Mouse (Mus musculus): ENCODE results near the gene Gtf3c1. TPM values are rescaled to one million over a fixed set of nuclear protein-coding genes. Genes with fewer than 3 reads are reported as not detected.

The Gtf3c1 gene
- polyA plus RNA-seq, 1 experiment, result 92.7 TPM

DNA sequence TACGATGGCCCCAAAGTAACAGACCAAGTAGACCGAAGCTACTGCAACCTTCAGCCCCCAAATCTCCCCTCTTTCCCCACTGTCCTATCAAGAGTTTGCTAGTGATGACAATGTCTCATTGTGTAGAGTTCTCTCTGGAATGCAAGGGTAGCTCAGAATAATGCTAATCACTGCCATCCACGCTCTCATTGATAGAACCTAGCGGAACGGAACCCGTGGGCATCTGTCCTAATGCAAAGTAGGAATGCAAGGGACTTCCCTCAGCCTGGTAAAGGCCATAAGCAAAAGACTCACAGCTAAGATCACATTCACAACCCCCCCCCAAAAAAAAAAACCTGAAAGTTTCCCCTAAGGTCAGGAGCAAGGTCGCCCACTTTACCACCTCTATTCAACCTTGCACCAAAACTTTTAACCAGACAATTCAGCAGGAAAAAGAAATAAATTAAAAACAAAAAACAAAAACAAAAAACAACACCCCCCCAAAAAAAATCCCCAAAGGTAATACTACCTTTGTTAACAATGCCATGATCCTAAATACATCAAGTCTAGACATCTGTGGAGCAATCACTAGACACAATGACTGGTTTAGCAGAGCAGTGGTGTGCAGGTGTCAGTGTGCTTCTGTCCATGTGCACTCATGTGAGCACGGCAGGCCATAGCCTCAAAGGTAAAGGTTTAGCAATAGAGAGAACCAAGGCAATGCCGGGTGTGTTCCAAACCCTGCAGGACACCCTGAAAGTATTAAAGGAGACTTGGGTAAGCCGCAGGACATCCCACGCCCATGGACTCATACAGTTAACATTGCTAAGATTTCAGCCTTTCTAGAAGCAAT lies 109.8 kb downstream of the Gtf3c1 start:
- no peak for TF ChIP-seq CTCF (IDR thresholded peaks at IDR 0.05; ENCODE audit: low read depth, low read length)
- TF ChIP-seq EP300 (IDR thresholded peaks at IDR 0.05; ENCODE audit: insufficient read depth, low read depth, low read length), result no peak
- no peak for TF ChIP-seq POLR2A (IDR thresholded peaks at IDR 0.05; ENCODE audit: insufficient read depth, low read length)
- H3K4me1 ChIP-seq (ENCODE audit: control insufficient read depth, insufficient read depth, low read length), result no peaks in the 10 kb centered on the region
- H3K27me3 ChIP-seq (ENCODE audit: control insufficient read depth, insufficient read depth, low read length, poor library complexity, severe bottlenecking), result no peaks in the 10 kb centered on the region
- no peaks in the 10 kb centered on the region for H3K36me3 ChIP-seq (ENCODE audit: control insufficient read depth, insufficient read depth, low read length, poor library complexity, severe bottlenecking)
- H3K4me3 ChIP-seq (ENCODE audit: low read depth, low read length), result no peak overlapping the region
- H3K27ac ChIP-seq (ENCODE audit: insufficient read depth, low read length), result no peak overlapping the region
- no peak overlapping the region for H3K9ac ChIP-seq (ENCODE audit: low read depth, poor library complexity, severe bottlenecking)
- H3K9me3 ChIP-seq (replicated peaks; ENCODE audit: control insufficient read depth, insufficient read depth, low read length, poor library complexity, severe bottlenecking), result no peaks in the 10 kb centered on the region

DNA sequence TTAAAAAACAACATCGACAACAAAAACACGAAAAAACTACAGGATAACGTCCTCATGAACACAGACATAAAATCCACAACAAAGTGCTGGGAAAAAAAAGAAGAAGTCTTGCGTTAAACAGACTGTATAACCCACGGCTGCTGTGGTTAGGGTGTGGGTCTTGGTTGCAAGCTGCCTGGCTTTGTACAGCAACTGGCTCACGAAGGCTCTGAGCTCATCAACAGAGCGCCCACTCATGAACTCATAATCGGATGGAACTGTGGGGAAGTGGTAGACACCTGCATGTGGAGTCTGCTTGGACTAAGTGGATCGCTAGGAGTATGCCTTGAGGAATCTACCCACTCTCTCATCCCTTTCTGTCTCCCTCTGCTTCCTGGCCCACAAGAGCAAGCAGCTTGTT lies 110.5 kb downstream of the Gtf3c1 start:
- Histone ChIP-seq H3K27ac (ENCODE audit: insufficient read depth, low read length) (no peak overlapping the region), H3K9me3 (replicated peaks; ENCODE audit: control insufficient read depth, insufficient read depth, low read length, poor library complexity, severe bottlenecking) (no peaks in the 10 kb centered on the region), H3K4me3 (ENCODE audit: low read depth, low read length) (no peak overlapping the region), H3K4me1 (ENCODE audit: control insufficient read depth, insufficient read depth, low read length) (no peaks in the 10 kb centered on the region), H3K36me3 (ENCODE audit: control insufficient read depth, insufficient read depth, low read length, poor library complexity, severe bottlenecking) (no peaks in the 10 kb centered on the region), H3K27me3 (ENCODE audit: control insufficient read depth, insufficient read depth, low read length, poor library complexity, severe bottlenecking) (no peaks in the 10 kb centered on the region), H3K9ac (ENCODE audit: low read depth, poor library complexity, severe bottlenecking) (no peak overlapping the region)
- TF ChIP-seq EP300 (IDR thresholded peaks at IDR 0.05; ENCODE audit: insufficient read depth, low read depth, low read length), result no peak
- no peak for TF ChIP-seq CTCF (IDR thresholded peaks at IDR 0.05; ENCODE audit: low read depth, low read length)
- TF ChIP-seq POLR2A (IDR thresholded peaks at IDR 0.05; ENCODE audit: insufficient read depth, low read length), result no peak

DNA sequence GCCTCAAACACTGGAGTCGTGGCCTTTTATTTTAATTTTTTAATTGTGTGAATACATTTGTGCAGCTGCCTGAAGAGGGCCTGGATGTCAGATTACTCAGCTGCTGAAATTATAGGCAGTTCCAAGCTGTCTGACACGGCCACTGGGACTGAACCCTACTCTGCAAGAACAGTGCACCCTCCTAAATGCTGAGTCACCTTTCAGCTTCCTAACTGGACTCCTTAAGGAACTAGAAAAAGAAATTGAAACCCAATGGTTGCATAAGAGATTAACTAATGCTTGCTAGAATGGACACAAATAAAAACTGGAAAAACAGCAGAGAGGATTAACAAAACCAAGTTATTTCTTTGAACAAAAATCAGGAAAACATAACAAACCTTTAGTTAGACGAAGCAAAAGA lies 111.2 kb downstream of the Gtf3c1 start:
- Histone ChIP-seq H3K4me3 (ENCODE audit: low read depth, low read length) (no peak overlapping the region), H3K36me3 (ENCODE audit: control insufficient read depth, insufficient read depth, low read length, poor library complexity, severe bottlenecking) (no peaks in the 10 kb centered on the region), H3K4me1 (ENCODE audit: control insufficient read depth, insufficient read depth, low read length) (no peaks in the 10 kb centered on the region), H3K27ac (ENCODE audit: insufficient read depth, low read length) (no peak overlapping the region), H3K9me3 (replicated peaks; ENCODE audit: control insufficient read depth, insufficient read depth, low read length, poor library complexity, severe bottlenecking) (no peaks in the 10 kb centered on the region), H3K27me3 (ENCODE audit: control insufficient read depth, insufficient read depth, low read length, poor library complexity, severe bottlenecking) (no peaks in the 10 kb centered on the region), H3K9ac (ENCODE audit: low read depth, poor library complexity, severe bottlenecking) (no peak overlapping the region)
- TF ChIP-seq POLR2A (IDR thresholded peaks at IDR 0.05; ENCODE audit: insufficient read depth, low read length) (no peak), CTCF (IDR thresholded peaks at IDR 0.05; ENCODE audit: low read depth, low read length) (no peak), EP300 (IDR thresholded peaks at IDR 0.05; ENCODE audit: insufficient read depth, low read depth, low read length) (no peak)

DNA sequence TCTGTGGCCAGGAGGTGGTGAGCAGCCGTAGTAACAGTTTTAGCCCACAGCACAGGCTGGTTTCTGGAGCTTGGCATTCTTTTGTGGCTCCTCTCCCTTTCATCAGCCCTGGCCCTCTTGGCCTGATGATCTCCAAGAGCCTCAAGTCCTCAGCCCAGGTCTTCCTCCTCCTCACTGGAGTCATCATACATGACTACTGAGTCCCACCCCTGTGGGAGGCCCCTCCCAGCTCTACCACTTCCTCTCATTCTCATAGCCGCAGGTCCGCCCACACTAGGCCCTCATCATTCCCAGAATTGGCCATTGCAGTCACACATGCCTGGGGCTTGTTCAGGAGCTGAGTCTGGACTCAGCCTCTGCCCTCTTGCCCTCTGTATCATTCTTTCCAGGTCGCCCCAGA lies 113.7 kb downstream of the Gtf3c1 start:
- TF ChIP-seq POLR2A (IDR thresholded peaks at IDR 0.05; ENCODE audit: insufficient read depth, low read length) (no peak), CTCF (IDR thresholded peaks at IDR 0.05; ENCODE audit: low read depth, low read length) (no peak), EP300 (IDR thresholded peaks at IDR 0.05; ENCODE audit: insufficient read depth, low read depth, low read length) (no peak)
- no peaks in the 10 kb centered on the region for H3K4me1 ChIP-seq (ENCODE audit: control insufficient read depth, insufficient read depth, low read length)
- no peak overlapping the region for H3K4me3 ChIP-seq (ENCODE audit: low read depth, low read length)
- H3K36me3 ChIP-seq (ENCODE audit: control insufficient read depth, insufficient read depth, low read length, poor library complexity, severe bottlenecking), result no peaks in the 10 kb centered on the region
- H3K9me3 ChIP-seq (replicated peaks; ENCODE audit: control insufficient read depth, insufficient read depth, low read length, poor library complexity, severe bottlenecking), result no peaks in the 10 kb centered on the region
- H3K9ac ChIP-seq (ENCODE audit: low read depth, poor library complexity, severe bottlenecking), result no peak overlapping the region
- H3K27me3 ChIP-seq (ENCODE audit: control insufficient read depth, insufficient read depth, low read length, poor library complexity, severe bottlenecking), result no peaks in the 10 kb centered on the region
- H3K27ac ChIP-seq (ENCODE audit: insufficient read depth, low read length), result no peak overlapping the region

Other genes starting within 250 kb of the Gtf3c1 start
- 33.7 and 39.8 TPM in 2 replicates for gene Nsmce1, start 216.2 kb downstream of the Gtf3c1 start, polyA plus RNA-seq (2011; ENCODE audit: insufficient read depth, insufficient read length, low read depth, missing spikeins)
- gene Il4ra, start 155.7 kb downstream of the Gtf3c1 start, polyA plus RNA-seq (2011; ENCODE audit: insufficient read depth, insufficient read length, low read depth, missing spikeins), result 1.4 and 1.7 TPM in 2 replicates
- gene Il21r, start 104.4 kb downstream of the Gtf3c1 start, polyA plus RNA-seq (2011; ENCODE audit: insufficient read depth, insufficient read length, low read depth, missing spikeins), result not detected in 2 replicates
- gene D430042O09Rik, start 108 bp upstream of the Gtf3c1 start, polyA plus RNA-seq (2011; ENCODE audit: insufficient read depth, insufficient read length, low read depth, missing spikeins), result 17.6 and 21.8 TPM in 2 replicates

All from ES-Bruce4 (cell line).